Mouse (Mus musculus): ENCODE results near the gene Clcn7.

DNA sequence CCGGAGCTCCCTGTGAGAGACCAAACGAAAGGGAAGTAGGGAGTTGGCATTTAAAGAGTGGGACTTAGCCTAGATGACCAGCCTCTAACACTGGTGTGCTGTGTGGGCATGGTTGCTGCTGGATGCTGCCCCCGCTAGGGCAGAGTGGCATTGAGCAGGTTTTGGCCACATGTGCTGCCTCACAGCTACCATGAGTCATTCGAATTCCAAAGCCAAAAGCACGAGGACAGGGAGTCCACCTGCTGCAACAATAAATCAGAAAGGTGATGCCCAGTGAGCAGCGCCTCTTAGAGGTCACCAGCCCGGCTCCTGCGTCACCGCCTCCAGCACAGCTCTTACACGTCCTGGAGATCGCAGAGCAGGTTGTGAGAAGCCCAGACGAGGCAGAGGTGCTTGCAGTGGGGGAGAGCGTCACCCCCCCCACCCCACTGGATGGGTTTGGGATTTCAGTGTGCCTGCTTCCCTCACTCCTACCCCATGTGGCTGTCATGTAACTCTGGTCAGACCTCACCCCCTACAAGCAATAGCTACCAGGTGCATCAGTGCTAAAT lies 48.3 kb upstream of the Clcn7 start:
- TF ChIP-seq POLR2A (IDR thresholded peaks at IDR 0.05; ENCODE audit: low read depth, low read length) (no peak), CTCF (IDR thresholded peaks at IDR 0.05; ENCODE audit: borderline replicate concordance, insufficient read depth, low read length) (no peak; the same call in 1 of the 2 replicates)

Measured in embryonic fibroblast, embryonic 13.5 days (primary cell).